Mouse (Mus musculus) stomach, embryonic 16.5 days (tissue): ENCODE data around the gene Safb2. TPM values are rescaled to one million over a fixed set of nuclear protein-coding genes. Genes with fewer than 3 reads are reported as not detected.
"Not testable (repeated sequence)": the region's sequence is repeated elsewhere in the genome, so short reads cannot be mapped to it uniquely, and the experiment has no call there.

Source experiments
- ATAC-seq: fragments of 200-750 bp; cut with Nextera tagmentation; 2 replicates; pipeline ENCODE4 v1.8.0; 2017; ENCODE audit warnings: moderate number of reproducible peaks, moderate TSS enrichment; ENCODE audit not compliant: insufficient read depth, low FRiP score
- H3K27ac ChIP-seq: fragments of 300-500 bp; sonication (generic); 2 replicates; pipeline ENCODE4 v1.5.1; 2014; ENCODE audit warnings: low read length
- H3K27me3 ChIP-seq: fragments of 300-500 bp; sonication (generic); 2 replicates; pipeline ENCODE4 v1.6.1; 2014; ENCODE audit warnings: low read length, control low read depth, mixed read lengths; ENCODE audit not compliant: control insufficient read depth, insufficient read depth
- H3K36me3 ChIP-seq: fragments of 300-500 bp; sonication (generic); 2 replicates; pipeline ENCODE4 v1.6.1; 2014; ENCODE audit warnings: low read length; ENCODE audit not compliant: control insufficient read depth, insufficient read depth
- H3K4me1 ChIP-seq: fragments of 300-500 bp; sonication (generic); 2 replicates; pipeline ENCODE4 v1.6.1; 2014; ENCODE audit warnings: low read length, control low read depth, mixed read lengths; ENCODE audit not compliant: control insufficient read depth, insufficient read depth
- H3K4me2 ChIP-seq: fragments of 300-500 bp; sonication (generic); 2 replicates; pipeline ENCODE4 v1.6.1; 2014; ENCODE audit warnings: low read depth, low read length, mixed read lengths
- H3K4me3 ChIP-seq: fragments of 300-500 bp; sonication (generic); replicated peaks from 2 replicates; pipeline ENCODE4 v1.5.1; 2014; ENCODE audit warnings: mild to moderate bottlenecking, low read length
- H3K9ac ChIP-seq: fragments of 300-500 bp; sonication (generic); 2 replicates; pipeline ENCODE4 v1.6.1; 2014; ENCODE audit warnings: low read length
- H3K9me3 ChIP-seq: fragments of 300-500 bp; sonication (generic); replicated peaks from 2 replicates; pipeline ENCODE4 v1.6.1; 2016; ENCODE audit warnings: low read length, control low read depth; ENCODE audit not compliant: control insufficient read depth
- WGBS: fragments of 180-500 bp; shearing (Covaris S2); extraction: QIAGEN DNeasy Blood & Tissue Kit; methylation state at CpG from one replicate; pipeline ENCODE4 v1.1.7; 2014; 5-methylcytosine and 5-hydroxymethylcytosine counted together
- polyA plus RNA-seq: library from polyadenylated mRNA; unstranded; fragments of >200 nt; fragmentation: Nextera tagmentation; extraction: Ambion mirVana; gene quantifications from 2 replicates; pipeline ENCODE4 v1.2.1, GENCODE M21; 2015

Safb2 gene
- 55.0 and 59.9 TPM in 2 replicates for polyA plus RNA-seq

DNA sequence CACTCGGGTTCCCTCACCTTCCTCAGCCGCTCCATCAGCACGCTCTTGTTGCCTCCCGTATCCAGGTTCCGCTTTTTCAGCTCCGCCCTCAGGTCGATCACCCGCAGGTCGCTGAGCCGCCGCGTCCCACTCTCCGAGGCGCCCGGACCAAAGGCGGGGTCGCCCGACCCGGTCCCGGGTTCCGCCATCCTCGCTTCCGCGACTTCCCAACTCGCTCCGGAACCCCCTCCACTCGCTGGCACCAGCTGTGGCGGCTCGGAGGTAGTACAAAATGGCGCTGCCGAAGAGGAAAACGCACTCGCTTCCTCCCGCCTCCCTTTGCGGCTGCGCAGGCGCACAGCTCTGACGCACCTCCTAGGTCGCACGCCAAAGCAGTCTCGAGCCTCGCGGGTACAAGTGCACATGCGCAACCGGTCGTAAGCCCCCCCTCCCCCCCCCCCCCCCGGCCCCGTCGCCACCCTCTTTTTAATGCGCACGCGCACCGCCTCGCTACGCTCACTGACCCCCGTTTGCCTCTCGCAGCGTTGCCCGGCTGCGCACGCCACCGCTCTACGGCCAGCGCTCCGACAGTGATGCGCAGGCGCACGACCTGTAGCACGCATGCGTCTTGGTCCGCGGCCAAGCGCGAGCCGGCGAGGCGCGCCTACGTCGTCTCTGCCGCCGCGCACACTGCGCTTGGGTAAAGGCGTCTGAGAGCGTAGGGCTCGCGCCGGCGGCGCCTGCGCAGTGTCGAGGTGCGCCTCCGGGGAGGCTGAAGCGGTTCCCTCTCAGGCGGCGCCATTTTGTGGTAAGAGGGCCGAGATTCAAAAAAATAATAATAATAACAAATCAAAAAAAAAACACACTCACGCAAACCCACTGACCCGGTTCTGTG is at the start of gene Safb2, which contains the start of gene Safb:
Gene Safb2 (minus strand): TSS at position 329 of the 874 bp plus-strand sequence.
Gene Safb (plus strand): TSS at position 569 of the 874 bp plus-strand sequence.
- Histone ChIP-seq H3K36me3 (peaks cover 25% of the 10 kb centered on the region), H3K4me2 (peak within 1 kb of the TSS; percentile 95), H3K27me3 (no peaks in the 10 kb centered on the region), H3K4me1 (peaks cover 43% of the 10 kb centered on the region), H3K4me3 (peak within 1 kb of the TSS; percentile 94), H3K27ac (peak within 1 kb of the TSS; percentile 96), H3K9ac (peak within 1 kb of the TSS; percentile 93), H3K9me3 (no peaks in the 10 kb centered on the region)
- whole genome bisulfite sequencing: under 1% methylated on average over 93 of the region's 101 CpGs
- peak; percentile 96 for ATAC-seq

DNA sequence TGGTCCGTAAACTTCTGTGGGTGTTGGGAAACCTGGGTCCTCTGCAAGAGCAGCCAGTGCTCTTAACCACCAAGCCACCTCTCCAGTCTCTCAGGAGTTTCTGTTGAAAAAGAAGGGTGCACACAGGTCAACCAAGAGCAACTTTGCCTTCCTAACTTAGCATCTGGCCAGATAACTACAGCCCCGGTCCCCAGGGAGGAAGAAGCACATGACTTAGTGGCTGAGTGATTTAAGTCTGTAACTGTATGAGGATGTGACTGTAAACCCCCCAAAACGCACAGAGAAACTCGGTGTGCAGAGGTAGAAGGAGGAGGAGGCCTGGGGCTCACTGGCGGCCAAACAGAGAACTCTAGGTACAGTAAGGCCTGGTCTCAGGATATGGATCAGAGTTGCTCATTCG is 49.6 kb upstream of the Safb2 start:
- Histone ChIP-seq H3K4me2 (no peak overlapping the region), H3K4me3 (no peak overlapping the region)

DNA sequence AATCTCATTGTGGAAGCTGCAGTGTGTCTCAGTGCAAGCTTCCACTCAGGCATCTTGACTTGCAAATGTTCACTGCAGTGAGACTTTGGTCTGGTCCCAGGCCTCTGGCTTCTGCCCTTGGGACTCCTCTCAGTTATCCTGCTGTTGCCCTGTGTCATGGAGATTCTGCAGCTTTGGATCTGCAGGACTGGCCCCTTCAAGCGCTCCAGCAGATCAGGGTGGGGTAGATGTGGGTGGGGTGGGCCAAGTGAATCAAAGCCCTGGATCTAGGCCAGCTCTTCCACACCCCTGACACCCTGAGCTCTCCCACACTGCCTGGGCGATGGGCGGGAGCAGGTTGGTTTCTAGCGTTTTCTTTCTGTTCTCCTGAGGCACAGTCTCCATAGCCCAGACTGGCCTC is 47.4 kb upstream of the Safb2 start:
- Histone ChIP-seq H3K27ac (no peak overlapping the region), H3K9me3 (no peaks in the 10 kb centered on the region), H3K9ac (no peak overlapping the region; the same call in 1 of the 2 replicates), H3K4me1 (peaks cover 7% of the 10 kb centered on the region; the same call in 1 of the 2 replicates), H3K27me3 (no peaks in the 10 kb centered on the region), H3K4me3 (no peak overlapping the region), H3K36me3 (no peaks in the 10 kb centered on the region), H3K4me2 (no peak overlapping the region)
- ATAC-seq: no peak
- WGBS: 52% methylated on average over 4 of the region's 4 CpGs

More for the DNA sequence above, 49.6 kb upstream of the Safb2 start:
- H3K27ac ChIP-seq: no peak overlapping the region
- no peak for ATAC-seq
- H3K9me3 ChIP-seq: no peaks in the 10 kb centered on the region
- WGBS: 80% methylated on average over 6 of the region's 6 CpGs
- no peaks in the 10 kb centered on the region for H3K27me3 ChIP-seq
- no peak overlapping the region for H3K9ac ChIP-seq
- no peaks in the 10 kb centered on the region for H3K4me1 ChIP-seq
- no peaks in the 10 kb centered on the region for H3K36me3 ChIP-seq

DNA sequence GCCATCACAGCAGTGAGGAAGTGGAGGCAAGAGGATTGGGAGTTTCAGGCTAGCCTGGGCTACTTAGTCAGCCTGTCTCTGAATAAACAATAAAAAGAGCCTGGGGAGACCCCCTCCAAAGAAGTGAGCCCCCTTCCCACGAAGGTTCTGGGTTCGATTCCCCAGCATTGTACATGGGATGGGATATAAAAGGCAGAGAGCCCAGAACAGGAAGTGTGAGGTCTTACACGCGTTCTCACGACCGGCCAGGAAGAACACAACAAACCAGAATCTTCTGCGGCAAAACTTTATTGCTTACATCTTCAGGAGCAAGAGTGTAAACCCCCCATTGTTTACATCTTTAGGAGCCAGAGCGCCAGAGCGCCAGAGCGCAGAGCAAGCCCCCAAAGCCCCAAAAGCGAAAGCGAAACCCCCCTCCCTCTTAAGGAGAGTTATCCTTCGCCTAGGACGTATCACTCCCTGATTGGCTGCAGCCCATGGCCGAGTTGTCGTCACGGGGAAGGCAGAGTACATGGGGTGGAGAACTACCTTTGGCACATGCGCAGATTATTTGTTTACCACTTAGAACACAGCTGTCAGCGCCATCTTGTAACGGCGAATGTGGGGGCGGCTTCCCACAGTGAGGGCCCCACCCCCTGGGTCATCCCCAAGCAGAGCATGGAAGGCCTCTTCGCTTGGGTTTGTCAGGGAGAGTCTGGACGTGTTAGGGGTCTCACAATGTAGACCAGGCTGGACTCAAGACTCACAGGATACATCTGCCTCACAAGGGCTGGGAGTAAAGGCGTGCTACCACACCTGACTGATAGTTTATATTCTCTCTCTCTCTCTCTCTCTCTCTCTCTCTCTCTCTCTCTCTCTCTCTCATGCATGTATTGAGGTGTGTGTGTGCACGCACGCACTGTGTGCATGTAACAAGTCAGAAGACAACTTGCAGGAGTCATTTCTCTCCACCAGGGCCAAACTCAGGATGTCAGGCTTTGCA is 45.7 kb upstream of the Safb2 start:
- H3K4me1 ChIP-seq: peaks cover 18% of the 10 kb centered on the region
- 84% methylated on average over 26 of the region's 27 CpGs for WGBS

DNA sequence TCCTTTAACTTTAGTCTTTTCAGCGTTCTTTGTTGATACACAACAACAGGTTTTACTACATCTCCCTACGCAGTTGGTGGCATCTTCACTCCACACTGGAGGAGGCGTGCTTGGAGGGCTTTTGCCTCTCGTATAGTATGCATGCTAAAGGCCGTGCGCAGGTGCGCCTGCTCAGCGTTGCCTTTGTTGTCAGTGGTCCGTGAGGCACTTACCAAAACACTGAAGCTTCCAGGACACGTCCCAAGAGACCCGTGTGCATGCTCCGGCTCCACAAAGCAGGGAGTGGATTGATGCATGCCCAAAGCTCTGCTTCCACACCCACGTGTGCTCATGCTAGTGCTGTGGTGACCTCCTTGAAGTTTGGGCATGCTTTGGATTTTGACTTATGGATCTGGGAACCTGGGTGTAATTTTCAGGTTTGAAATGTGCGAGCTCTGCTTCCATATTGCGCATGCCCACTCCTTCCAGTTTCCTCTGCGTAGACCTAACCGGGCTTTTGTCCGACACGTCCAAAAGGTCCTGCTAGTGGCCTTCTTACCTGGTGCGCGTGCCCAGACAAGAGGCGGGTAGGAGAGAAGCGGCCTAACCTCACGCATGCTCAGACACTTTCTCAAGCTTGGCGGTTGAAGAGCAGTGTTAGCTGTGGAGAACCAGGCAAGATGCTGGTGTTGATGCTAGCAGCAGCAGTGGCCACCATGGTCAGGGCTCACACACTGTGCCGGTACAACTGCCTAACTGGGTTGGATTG is 43.3 kb upstream of the Safb2 start, which contains the start of gene Catsperd:
Gene Catsperd (plus strand): TSS at position 614 of the 748 bp plus-strand sequence.
- Histone ChIP-seq H3K4me1 (peaks cover 21% of the 10 kb centered on the region), H3K27me3 (no peaks in the 10 kb centered on the region), H3K27ac (peak within 1 kb of the TSS; percentile 89), H3K9ac (peak within 1 kb of the TSS; percentile 68), H3K4me2 (peak within 1 kb of the TSS; percentile 97), H3K36me3 (0 out of 2 replicates have a peak, but pooled peaks cover 7% of the 10 kb centered on the region), H3K4me3 (peak within 1 kb of the TSS; percentile 97), H3K9me3 (no peaks in the 10 kb centered on the region)
- WGBS: 5% methylated on average over 26 of the region's 26 CpGs
- peak; percentile 23 for ATAC-seq

More for the DNA sequence above, 45.7 kb upstream of the Safb2 start:
- not testable (repeated sequence) for H3K36me3 ChIP-seq, H3K9ac ChIP-seq, ATAC-seq, H3K27ac ChIP-seq, H3K4me2 ChIP-seq, H3K4me3 ChIP-seq, H3K9me3 ChIP-seq, H3K27me3 ChIP-seq

DNA sequence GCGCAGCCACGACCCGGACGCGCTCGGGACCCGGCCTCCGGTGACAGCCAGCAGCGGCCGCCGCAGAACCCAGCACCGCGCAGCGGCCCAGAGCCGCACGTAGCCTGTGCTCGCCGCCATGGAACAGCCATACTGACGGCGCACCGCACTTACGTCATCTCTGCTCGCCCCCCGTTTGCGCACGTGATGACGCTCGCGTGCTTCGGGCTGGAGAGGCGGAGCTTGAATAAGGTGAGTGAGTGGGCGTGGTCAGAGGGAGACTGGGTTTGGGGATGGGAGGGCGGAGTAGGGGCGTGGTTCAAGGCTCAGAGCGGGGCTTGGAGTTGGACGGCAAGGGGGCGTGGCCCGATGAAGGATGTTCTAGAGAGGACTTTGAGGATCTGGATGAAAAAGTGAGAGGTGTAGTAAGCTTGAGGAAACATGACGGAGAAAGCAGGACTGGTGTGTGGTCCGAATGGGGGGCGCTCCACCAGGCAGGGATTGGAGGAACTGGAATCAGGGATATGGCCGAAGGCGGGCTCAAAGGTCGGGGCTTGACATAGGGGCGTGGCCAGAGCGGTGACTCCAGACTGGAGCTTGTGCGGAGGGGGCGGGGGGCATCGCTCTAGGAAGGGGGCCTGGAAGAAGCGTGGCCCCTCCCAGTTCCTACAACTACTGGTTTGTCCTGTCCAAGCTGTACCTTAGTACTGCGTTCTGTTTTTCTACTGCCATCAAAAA is 42.5 kb upstream of the Safb2 start, which contains the start of gene Lonp1:
Gene Lonp1 (minus strand): TSS at position 134 of the 717 bp plus-strand sequence.
- H3K4me2 ChIP-seq: peak within 1 kb of the TSS; percentile 97
- peak within 1 kb of the TSS; percentile 97 for H3K4me3 ChIP-seq
- peaks cover 10% of the 10 kb centered on the region; the same call in 1 of the 2 replicates for H3K36me3 ChIP-seq
- peak within 1 kb of the TSS; percentile 89 for H3K27ac ChIP-seq
- WGBS: under 1% methylated on average over 50 of the region's 51 CpGs
- ATAC-seq: peak; percentile 95
- no peaks in the 10 kb centered on the region for H3K27me3 ChIP-seq
- peak within 1 kb of the TSS; percentile 91 for H3K9ac ChIP-seq
- H3K4me1 ChIP-seq: peaks cover 21% of the 10 kb centered on the region
- no peaks in the 10 kb centered on the region for H3K9me3 ChIP-seq

DNA sequence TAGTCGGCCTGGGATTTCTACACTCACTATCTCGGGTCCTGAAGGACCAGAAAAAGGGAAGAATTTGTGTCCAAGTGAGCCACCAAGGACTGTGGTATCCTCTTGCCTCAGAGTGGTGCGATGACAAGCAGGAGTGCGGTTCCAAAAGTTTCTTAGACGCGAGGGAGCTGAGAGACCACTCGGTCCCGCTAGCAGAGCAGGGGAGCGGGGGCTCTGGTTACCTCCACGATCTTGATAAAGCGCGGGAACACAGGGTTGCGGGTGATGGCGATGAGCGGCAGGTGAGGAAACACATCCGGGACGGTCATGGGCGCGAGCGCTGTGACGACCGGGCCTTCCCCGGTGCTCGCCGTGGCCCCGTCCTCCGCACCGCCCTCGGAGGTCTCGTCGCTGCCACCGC is 41.9 kb upstream of the Safb2 start:
- Histone ChIP-seq H3K9ac (peak overlapping the region; percentile 91), H3K36me3 (peaks cover 14% of the 10 kb centered on the region; the same call in 1 of the 2 replicates), H3K9me3 (no peaks in the 10 kb centered on the region), H3K4me3 (peak overlapping the region; percentile 97), H3K27me3 (no peaks in the 10 kb centered on the region), H3K27ac (peak overlapping the region; percentile 49; the same call in 1 of the 2 replicates), H3K4me1 (peaks cover 21% of the 10 kb centered on the region), H3K4me2 (peak overlapping the region; percentile 97)
- under 1% methylated on average over 32 of the region's 32 CpGs for WGBS
- no peak for ATAC-seq
